Mouse (Mus musculus) adrenal gland (tissue): ENCODE results near the gene Odf3l1.
"Not testable (repeated sequence)": the region's sequence is repeated elsewhere in the genome, so short reads cannot be mapped to it uniquely, and the experiment has no call there.

Source experiments
- intact Hi-C: fragments of 180-260 bp; cut with DNase I; formaldehyde crosslinking; loops from one replicate; pipeline ENCODE4 v1.15.1; 2025
- long read RNA-seq, 2 experiments: library from polyadenylated mRNA; unstranded; transcript quantifications; one replicate each; pipeline ENCODE4 v2.0.0; 2020; ENCODE audit warnings: borderline replicate concordance in 1 of 2; ENCODE audit not compliant: insufficient replicate concordance in 1 of 2

The Odf3l1 gene
- long read RNA-seq, experiment 1: 0 reads
- long read RNA-seq, experiment 2: 0 reads

DNA sequence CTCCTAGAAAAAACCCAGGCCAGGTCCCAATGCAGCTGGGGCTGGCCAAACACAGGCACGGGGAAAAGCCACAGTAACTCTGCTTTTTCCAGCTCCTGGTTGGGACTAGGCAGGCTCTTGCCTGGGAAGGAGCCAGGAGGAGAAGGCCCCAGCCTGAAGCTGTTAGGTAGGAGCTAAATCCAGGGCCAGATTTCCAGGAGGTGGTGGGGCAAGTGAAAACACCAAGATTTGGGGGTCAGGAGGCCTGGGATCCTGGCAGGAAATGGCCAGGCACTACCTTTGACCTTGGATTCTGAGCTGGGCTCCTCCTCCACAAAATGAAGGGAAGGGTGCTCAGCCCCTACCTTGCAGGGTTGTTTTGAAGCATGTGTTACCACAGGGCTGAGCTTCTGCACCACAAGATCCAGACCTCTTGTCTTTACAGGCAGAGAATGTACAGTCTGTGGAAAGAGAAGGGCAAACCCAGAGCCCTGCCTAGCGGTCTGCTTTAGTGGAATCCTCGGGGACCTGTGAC, at the start of gene Odf3l1:
Gene Odf3l1, minus strand, starts transcription at position 464 of the 514 bp plus-strand sequence.
- intact Hi-C loops: no loop called here

- intact Hi-C loops: no loop called here
These were observed 49.5 kb upstream of the Odf3l1 start for GRCm38 (mm10) chr9:56913991-56914390.

GRCm38 (mm10) chr9:56911017-56911416, 46.5 kb upstream of the Odf3l1 start:
- intact Hi-C loops: no loop called here

- intact Hi-C loops: not testable (repeated sequence)
These were observed 45.5 kb upstream of the Odf3l1 start for GRCm38 (mm10) chr9:56909991-56910390.

- intact Hi-C loops: no loop called here
These were observed 43.1 kb upstream of the Odf3l1 start for GRCm38 (mm10) chr9:56907549-56907948.

- intact Hi-C loops: no loop called here
These were observed 39.2 kb upstream of the Odf3l1 start for GRCm38 (mm10) chr9:56903662-56904061.

GRCm38 (mm10) chr9:56901187-56901586, 36.7 kb upstream of the Odf3l1 start:
- intact Hi-C loops: no loop called here

- intact Hi-C loops: no loop called here
These were observed 36.1 kb upstream of the Odf3l1 start for GRCm38 (mm10) chr9:56900571-56900970.

DNA sequence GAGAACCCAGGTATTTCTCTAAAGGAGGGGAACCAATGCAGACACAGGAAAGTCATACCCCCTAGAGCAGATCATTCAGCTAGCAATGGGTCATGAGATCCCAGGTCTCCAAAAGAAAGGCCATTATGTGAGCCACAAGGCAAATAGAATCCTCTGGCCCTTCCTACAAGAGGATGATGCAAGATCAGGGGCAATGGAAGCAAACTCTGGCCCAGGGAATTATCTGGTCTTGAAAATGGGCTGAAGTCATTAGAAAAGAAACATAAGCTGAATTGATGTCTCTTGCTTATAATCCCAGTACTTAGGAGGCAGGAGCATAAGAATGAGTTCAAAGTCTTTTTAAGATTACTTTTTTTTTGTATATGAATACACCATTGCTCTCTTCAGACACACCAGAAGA, 35.6 kb upstream of the Odf3l1 start:
- intact Hi-C loops: no loop called here

- intact Hi-C loops: loop anchor here (10.0 kb wide), 2 partner anchors 45 to 325 kb away; no protein-coding TSS in a partner anchor
These were observed 34.9 kb upstream of the Odf3l1 start for GRCm38 (mm10) chr9:56899409-56899808.

DNA sequence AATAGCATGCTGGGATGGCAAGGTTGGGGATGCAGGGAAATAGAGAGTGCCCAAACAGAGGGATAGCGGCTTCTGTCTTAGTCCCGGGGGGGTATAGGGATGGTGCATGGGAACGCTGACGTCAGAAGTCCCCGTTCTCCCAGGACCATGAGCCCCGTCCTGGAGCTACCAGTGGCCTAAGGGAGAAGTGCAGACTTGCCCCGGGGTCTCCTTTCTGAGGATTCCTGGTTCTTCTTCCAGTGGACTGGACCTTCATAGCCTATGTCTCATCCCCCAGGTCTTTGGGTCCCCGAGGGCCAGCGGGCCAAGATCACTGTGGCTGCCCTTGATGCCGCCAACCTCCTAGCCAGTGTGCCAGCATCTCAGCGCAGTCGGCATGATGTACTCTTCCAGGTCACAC, 32.3 kb upstream of the Odf3l1 start:
- intact Hi-C loops: loop anchor here (10.0 kb wide), 2 partner anchors 48 to 328 kb away; no protein-coding TSS in a partner anchor

DNA sequence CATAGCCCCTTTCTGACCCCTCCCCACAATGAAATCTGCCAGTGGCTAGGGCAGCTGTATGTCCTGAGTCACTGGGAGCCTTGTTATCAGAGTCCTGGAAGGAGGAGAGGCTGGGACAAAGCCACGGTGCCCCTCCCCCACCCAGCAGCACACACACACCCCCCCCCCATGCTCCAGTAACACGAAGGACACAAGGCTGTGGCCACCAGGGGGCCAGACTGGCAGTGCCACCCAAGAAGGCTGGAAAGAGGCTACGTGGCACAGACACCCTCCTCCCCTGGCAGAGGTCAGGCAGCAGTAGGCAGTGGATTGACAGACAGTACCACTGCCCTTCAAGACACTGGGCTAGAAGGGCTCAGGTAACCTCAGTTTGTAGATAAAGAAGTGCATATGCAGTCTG, 29.5 kb upstream of the Odf3l1 start:
- intact Hi-C loops: loop anchor here (10.0 kb wide), 2 partner anchors 51 to 331 kb away; no protein-coding TSS in a partner anchor

DNA sequence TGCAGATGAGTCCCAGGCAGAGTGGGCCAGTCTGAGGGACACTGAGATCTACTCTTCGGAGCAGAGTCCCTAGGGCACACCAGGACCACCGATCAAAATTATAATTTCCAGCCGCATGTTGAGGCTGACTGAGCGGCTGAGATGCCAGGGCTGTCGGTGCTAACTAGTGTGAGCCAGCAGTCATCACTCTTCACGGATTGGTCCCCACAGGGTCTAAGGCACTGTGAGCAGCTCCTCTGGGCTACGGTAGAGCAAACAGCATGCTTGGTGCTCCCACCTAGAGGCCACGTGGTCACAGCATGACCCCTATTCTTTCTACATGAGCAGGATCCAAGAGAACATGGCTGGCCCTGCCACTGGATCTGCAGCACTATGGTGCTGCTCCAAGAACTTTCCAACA, 28.8 kb upstream of the Odf3l1 start:
- intact Hi-C loops: loop anchor here (10.0 kb wide), 2 partner anchors 51 to 331 kb away; no protein-coding TSS in a partner anchor

GRCm38 (mm10) chr9:56892111-56892510, 27.6 kb upstream of the Odf3l1 start:
- intact Hi-C loops: loop anchor here (10.0 kb wide), 2 partner anchors 53 to 333 kb away; no protein-coding TSS in a partner anchor

GRCm38 (mm10) chr9:56891517-56892011, 27.1 kb upstream of the Odf3l1 start:
- intact Hi-C loops: loop anchor here (10.0 kb wide), 2 partner anchors 53 to 333 kb away; no protein-coding TSS in a partner anchor

- intact Hi-C loops: loop anchor here (10.0 kb wide), 2 partner anchors 54 to 334 kb away; no protein-coding TSS in a partner anchor
These were observed 26.2 kb upstream of the Odf3l1 start for GRCm38 (mm10) chr9:56890522-56891250.

DNA sequence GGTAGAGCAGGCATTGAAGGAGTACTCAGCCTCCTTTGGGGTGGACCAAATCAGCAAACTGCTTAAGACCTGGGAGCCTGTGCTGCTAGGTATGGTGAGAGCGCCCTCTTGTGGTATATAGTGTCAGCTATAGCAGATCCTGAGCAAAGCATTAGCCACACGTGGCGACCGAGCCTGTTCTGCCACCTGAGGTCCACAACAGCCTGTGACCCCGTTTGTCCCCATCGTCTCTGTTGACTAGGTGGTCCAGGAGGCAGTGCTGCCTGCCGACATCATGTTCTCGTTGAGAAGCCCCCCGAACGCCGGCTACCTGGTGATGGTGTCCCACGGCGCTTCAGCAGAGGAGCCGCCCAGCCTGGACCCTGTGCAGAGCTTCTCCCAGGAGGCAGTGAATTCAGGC, 25.3 kb upstream of the Odf3l1 start:
- intact Hi-C loops: loop anchor here (1.0 to 10.0 kb wide), 4 partner anchors 47 to 335 kb away; no protein-coding TSS in a partner anchor

DNA sequence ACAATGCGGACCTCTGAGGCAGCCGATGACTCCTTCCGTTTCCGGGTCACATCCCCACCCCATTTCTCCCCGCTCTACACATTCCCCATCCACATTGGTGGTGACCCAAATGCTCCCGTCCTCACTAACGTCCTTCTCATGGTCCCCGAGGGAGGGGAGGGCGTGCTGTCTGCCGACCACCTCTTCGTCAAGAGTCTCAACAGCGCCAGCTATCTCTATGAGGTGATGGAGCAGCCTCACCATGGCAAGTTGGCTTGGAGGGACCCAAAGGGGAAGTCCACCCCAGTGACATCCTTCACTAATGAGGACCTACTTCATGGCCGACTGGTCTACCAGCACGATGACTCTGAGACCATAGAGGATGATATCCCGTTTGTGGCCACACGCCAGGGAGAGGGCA, 23.1 kb upstream of the Odf3l1 start:
- intact Hi-C loops: loop anchor here (10.0 kb wide), 1 partner anchor 163 kb away; no protein-coding TSS in a partner anchor

DNA sequence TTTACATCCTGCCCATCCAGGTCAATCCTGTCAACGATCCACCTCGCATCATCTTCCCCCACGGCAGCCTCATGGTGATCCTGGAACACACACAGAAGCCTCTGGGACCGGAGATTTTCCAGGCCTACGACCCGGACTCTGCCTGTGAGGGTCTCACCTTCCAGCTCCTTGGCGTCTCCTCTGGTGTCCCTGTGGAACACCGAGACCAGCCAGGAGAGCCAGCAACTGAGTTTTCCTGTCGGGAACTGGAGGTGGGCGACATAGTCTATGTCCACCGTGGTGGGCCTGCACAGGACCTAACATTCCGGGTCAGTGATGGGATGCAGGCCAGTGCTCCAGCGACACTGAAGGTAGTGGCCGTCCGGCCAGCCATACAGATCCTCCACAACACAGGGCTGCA, 22.1 kb upstream of the Odf3l1 start:
- intact Hi-C loops: loop anchor here (10.0 kb wide), 1 partner anchor 162 kb away; no protein-coding TSS in a partner anchor

DNA sequence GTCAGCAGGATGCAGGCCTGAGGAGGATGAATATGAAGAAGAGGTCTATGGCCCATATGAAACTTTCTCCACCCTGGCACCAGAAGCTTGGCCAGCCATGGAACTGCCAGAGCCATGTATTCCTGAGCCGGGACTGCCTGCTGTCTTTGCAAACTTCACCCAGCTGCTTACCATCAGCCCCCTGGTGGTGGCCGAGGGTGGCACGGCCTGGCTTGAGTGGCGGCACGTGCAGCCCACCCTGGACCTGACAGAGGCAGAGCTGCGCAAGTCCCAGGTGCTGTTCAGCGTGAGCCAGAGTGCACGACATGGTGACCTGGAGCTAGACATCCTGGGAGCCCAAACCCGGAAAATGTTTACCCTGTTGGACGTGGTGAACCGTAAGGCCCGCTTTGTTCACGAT, 21.6 kb upstream of the Odf3l1 start:
- intact Hi-C loops: loop anchor here (10.0 kb wide), 1 partner anchor 161 kb away; no protein-coding TSS in a partner anchor

GRCm38 (mm10) chr9:56884328-56884727, 19.8 kb upstream of the Odf3l1 start:
- intact Hi-C loops: loop anchor here (10.0 kb wide), 1 partner anchor 160 kb away; no protein-coding TSS in a partner anchor

DNA sequence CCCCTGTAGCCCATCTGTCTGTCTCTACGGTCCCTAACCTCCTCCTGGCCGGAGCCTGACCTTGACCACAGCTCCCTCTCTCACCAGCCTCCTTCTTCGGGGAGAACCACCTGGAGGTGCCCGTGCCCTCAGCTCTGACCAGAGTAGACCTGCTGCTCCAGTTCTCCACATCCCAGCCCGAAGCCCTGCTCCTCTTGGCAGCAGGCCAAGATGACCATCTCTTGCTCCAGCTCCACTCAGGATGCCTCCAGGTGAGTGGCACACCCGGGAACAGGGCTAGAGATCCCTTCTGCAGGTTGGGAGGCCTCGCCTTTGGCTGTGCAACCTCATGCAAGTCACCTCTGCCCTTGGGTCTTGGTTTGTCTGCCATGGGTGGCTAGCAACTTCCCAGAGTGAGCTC, 19.0 kb upstream of the Odf3l1 start:
- intact Hi-C loops: loop anchor here (10.0 kb wide), 1 partner anchor 159 kb away; no protein-coding TSS in a partner anchor
